Mouse (Mus musculus) ES-E14 (cell line): ENCODE results near the gene Lcn3. TPM values are rescaled to one million over a fixed set of nuclear protein-coding genes. Genes with fewer than 3 reads are reported as not detected.
"Not testable (repeated sequence)": the region's sequence is repeated elsewhere in the genome, so short reads cannot be mapped to it uniquely, and the experiment has no call there.

Source experiments
- DNase-seq: peaks from one replicate; pipeline ENCODE4 v3.0.0-alpha.2; 2013; ENCODE audit warnings: low read depth, low spot score
- H3K27ac ChIP-seq: 2 replicates; pipeline ENCODE4 v1.5.1; 2012; ENCODE audit warnings: low read depth, mild to moderate bottlenecking, low read length, moderate library complexity, mixed read lengths; ENCODE audit not compliant: poor library complexity, insufficient read depth, severe bottlenecking
- H3K36me3 ChIP-seq: 2 replicates; pipeline ENCODE4 v1.6.1; 2012; ENCODE audit warnings: mild to moderate bottlenecking, low read length, moderate library complexity, mixed read lengths; ENCODE audit not compliant: control insufficient read depth, poor library complexity, insufficient read depth, severe bottlenecking
- H3K4me1 ChIP-seq, 2 experiments: fragments of 150-350 bp in 1 of 2; sonication (generic) in 1 of 2; 2 replicates each; pipeline ENCODE4 v1.6.1; 2012; ENCODE audit warnings: low read length in 2 of 2, mild to moderate bottlenecking in 1 of 2, mixed read lengths in 1 of 2; ENCODE audit not compliant: control insufficient read depth in 2 of 2, insufficient read depth in 2 of 2, poor library complexity in 1 of 2
- H3K4me3 ChIP-seq, 2 experiments: fragments of 150-350 bp in 1 of 2; sonication (generic) in 1 of 2; 2 replicates each; pipeline ENCODE4 v1.5.1; 2012; ENCODE audit warnings: low read length in 2 of 2, low read depth in 1 of 2, mild to moderate bottlenecking in 1 of 2, mixed read lengths in 1 of 2; ENCODE audit not compliant: insufficient read depth in 1 of 2, poor library complexity in 1 of 2, severe bottlenecking in 1 of 2
- H3K9ac ChIP-seq: 2 replicates; pipeline ENCODE4 v1.6.1; 2012; ENCODE audit warnings: low read depth, mild to moderate bottlenecking, low read length, mixed read lengths; ENCODE audit not compliant: poor library complexity, insufficient read depth, severe bottlenecking
- H3K9me3 ChIP-seq: fragments of 150-350 bp; sonication (generic); 2 replicates; pipeline ENCODE4 v1.6.1; 2012; ENCODE audit warnings: low read depth, mild to moderate bottlenecking, low read length; ENCODE audit not compliant: control insufficient read depth, insufficient read depth
- CHD2 ChIP-seq: IDR thresholded peaks from 2 replicates; pipeline ENCODE4 v1.6.1; 2014; ENCODE audit warnings: mild to moderate bottlenecking, low read depth, low read length, inconsistent platforms
- HCFC1 ChIP-seq: IDR thresholded peaks from 2 replicates; pipeline ENCODE4 v1.6.1; 2012; ENCODE audit warnings: low read length, inconsistent platforms, borderline replicate concordance; ENCODE audit not compliant: insufficient read depth
- MAFK ChIP-seq: IDR thresholded peaks from 2 replicates; pipeline ENCODE4 v1.6.1; 2014; ENCODE audit warnings: mild to moderate bottlenecking, low read depth, low read length, inconsistent platforms; ENCODE audit not compliant: insufficient read depth
- ZC3H11A ChIP-seq: IDR thresholded peaks from 2 replicates; pipeline ENCODE4 v1.6.1; 2012; ENCODE audit warnings: low read depth, mild to moderate bottlenecking, inconsistent platforms, low read length, borderline replicate concordance
- ZNF384 ChIP-seq: IDR thresholded peaks from 2 replicates; pipeline ENCODE4 v1.6.1; 2012; ENCODE audit warnings: low read depth, low read length, inconsistent platforms
- in situ Hi-C, 2 experiments: fragments of 600-800 bp; cut with MboI; formaldehyde crosslinking; loops; one replicate each; pipeline ENCODE4 v1.15.1; 2025; ENCODE audit warnings: low sequenced_read_pairs in 2 of 2, inconsistent platforms in 1 of 2; ENCODE audit not compliant: unreplicated experiment in 2 of 2
- total RNA-seq: library from RNA; depleted of rRNA; stranded (reverse); fragments of 300-350 nt; gene quantifications from 2 replicates; pipeline ENCODE4 v1.2.3, GENCODE M21; 2012; rRNA removed

Gene Lcn3
- total RNA-seq, result not detected in 2 replicates

- Histone ChIP-seq H3K27ac (no peak within 1 kb of the TSS), H3K36me3 (no peaks in the 10 kb centered on the region)
- in situ Hi-C loops, result no loop called here
These were observed at the start of gene Lcn3 for GRCm38 (mm10) chr2:25765269-25765668. TSS of gene Lcn3 (plus strand) at chr2:25765569.

DNA sequence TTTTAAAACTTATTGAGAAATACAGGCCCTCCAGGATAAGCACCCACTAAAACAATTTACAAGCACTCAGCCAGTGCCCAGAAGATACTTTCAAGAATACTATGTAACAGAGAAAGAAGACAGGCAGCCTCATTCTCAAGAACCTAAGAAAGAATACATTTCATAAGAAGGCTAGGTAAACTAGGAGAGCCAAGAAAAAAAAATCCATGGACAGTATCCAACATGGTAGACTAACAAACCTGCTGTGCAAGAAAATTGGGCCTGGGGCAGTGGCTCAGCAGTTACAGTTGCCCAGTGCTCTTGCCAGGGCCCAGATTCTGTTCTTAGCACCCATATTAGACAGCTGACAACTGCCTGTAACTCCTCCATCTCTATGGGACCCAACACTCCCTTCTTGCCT is 48.1 kb upstream of the Lcn3 start:
- Histone ChIP-seq H3K4me3 (no peak overlapping the region), H3K4me1 (0 out of 4 replicates have a peak, but pooled peaks cover 0 to 2% of the 10 kb centered on the region in 2 experiments), H3K9ac (no peak overlapping the region), H3K27ac (no peak overlapping the region), H3K36me3 (no peaks in the 10 kb centered on the region), H3K9me3 (no peaks in the 10 kb centered on the region)
- in situ Hi-C loops, result no loop called here
- no peak for TF ChIP-seq ZNF384
- no peak for TF ChIP-seq MAFK
- TF ChIP-seq HCFC1, result no peak
- TF ChIP-seq ZC3H11A, result no peak
- TF ChIP-seq CHD2, result no peak
- no peak for DNase-seq

More at GRCm38 (mm10) chr2:25765269-25765668, at the start of gene Lcn3:
- no peaks in the 10 kb centered on the region for H3K4me1 ChIP-seq
- H3K9me3 ChIP-seq, result no peaks in the 10 kb centered on the region
- no peak for DNase-seq
- H3K9ac ChIP-seq, result no peak within 1 kb of the TSS
- no peak for TF ChIP-seq MAFK
- no peak for TF ChIP-seq ZC3H11A
- no peak for TF ChIP-seq ZNF384
- TF ChIP-seq HCFC1, result no peak
- TF ChIP-seq CHD2, result no peak
- no peak within 1 kb of the TSS for H3K4me3 ChIP-seq

- H3K9me3 ChIP-seq, result no peaks in the 10 kb centered on the region
- H3K9ac ChIP-seq, result no peak overlapping the region
- H3K36me3 ChIP-seq, result no peaks in the 10 kb centered on the region
- H3K4me3 ChIP-seq, result no peak overlapping the region
- in situ Hi-C loops, result no loop called here
- no peak for TF ChIP-seq ZC3H11A
- no peak for TF ChIP-seq MAFK
- no peak for TF ChIP-seq CHD2
- TF ChIP-seq ZNF384, result no peak
- no peak for TF ChIP-seq HCFC1
- no peaks in the 10 kb centered on the region for H3K4me1 ChIP-seq
- no peak overlapping the region for H3K27ac ChIP-seq
- no peak for DNase-seq
These were observed 32.0 kb upstream of the Lcn3 start for GRCm38 (mm10) chr2:25733199-25733930.

GRCm38 (mm10) chr2:25736709-25737108 is 28.7 kb upstream of the Lcn3 start, which contains the start of gene Obp2b:
TSS of gene Obp2b (plus strand) at chr2:25737009.
- H3K9me3 ChIP-seq, DNase-seq, H3K27ac ChIP-seq, in situ Hi-C loops, H3K9ac ChIP-seq, H3K4me1 ChIP-seq, H3K36me3 ChIP-seq, H3K4me3 ChIP-seq: not testable (repeated sequence)

DNA sequence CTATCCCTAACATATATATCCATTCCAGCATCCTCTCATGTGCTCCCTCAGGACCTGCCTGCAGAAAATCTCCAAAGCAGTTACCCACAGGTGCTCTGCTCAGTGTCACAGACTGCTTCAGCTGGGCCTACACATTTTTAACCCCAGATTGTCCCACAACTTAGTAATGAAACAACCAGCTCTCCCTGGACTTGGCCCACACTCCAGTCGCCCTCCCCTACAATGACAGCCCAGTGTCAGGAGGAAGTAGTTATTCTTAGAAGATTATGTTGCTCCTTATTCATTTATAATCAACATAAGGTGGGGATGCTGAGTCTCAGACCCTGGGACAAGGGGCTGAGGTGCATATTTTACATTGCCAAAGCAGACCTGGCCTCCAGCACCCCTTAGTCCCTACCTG is 23.7 kb upstream of the Lcn3 start:
- no peak overlapping the region for H3K9ac ChIP-seq
- TF ChIP-seq HCFC1, result no peak
- no peak for TF ChIP-seq MAFK
- TF ChIP-seq ZNF384, result no peak
- no peak for TF ChIP-seq ZC3H11A
- TF ChIP-seq CHD2, result no peak
- H3K27ac ChIP-seq, result no peak overlapping the region
- H3K4me3 ChIP-seq, result no peak overlapping the region
- DNase-seq, result no peak
- no peaks in the 10 kb centered on the region for H3K9me3 ChIP-seq
- in situ Hi-C loops, result no loop called here
- H3K4me1 ChIP-seq, result no peaks in the 10 kb centered on the region
- H3K36me3 ChIP-seq, result no peaks in the 10 kb centered on the region
